Mouse (Mus musculus): Measurements from ENCODE around the gene Sez6l. TPM values are rescaled to one million over a fixed set of nuclear protein-coding genes. Genes with fewer than 3 reads are reported as not detected.

Sez6l gene
- polyA plus RNA-seq, 1 experiment from 2014 or later = 35.5 TPM

Other genes starting within 250 kb of the Sez6l start
- 60.4 and 62.5 TPM in 2 replicates for gene Srrd, start 234.1 kb downstream of the Sez6l start, polyA plus RNA-seq (2014; fragmentation: Nextera tagmentation; extraction: Ambion mirVana)
- gene Hps4, start 234.1 kb downstream of the Sez6l start, polyA plus RNA-seq (2014; fragmentation: Nextera tagmentation; extraction: Ambion mirVana) = 32.8 and 36.0 TPM in 2 replicates
- gene Gm6583, start 221.2 kb downstream of the Sez6l start, polyA plus RNA-seq (2014; fragmentation: Nextera tagmentation; extraction: Ambion mirVana) = 0.13 and 0.14 TPM in 2 replicates
- gene Asphd2, start 182.3 kb downstream of the Sez6l start, polyA plus RNA-seq (2014; fragmentation: Nextera tagmentation; extraction: Ambion mirVana) = 79.3 and 85.9 TPM in 2 replicates
- 0.23 and 0.29 TPM in 2 replicates for gene Gm6588, start 127.8 kb downstream of the Sez6l start, polyA plus RNA-seq (2014; fragmentation: Nextera tagmentation; extraction: Ambion mirVana)